Mouse (Mus musculus) lung, postnatal 0 days (tissue): ENCODE measurements around the gene Prr9. TPM values are rescaled to one million over a fixed set of nuclear protein-coding genes. Genes with fewer than 3 reads are reported as not detected.

Source experiments
- ATAC-seq: fragments of 200-750 bp; cut with Nextera tagmentation; 2 replicates; pipeline ENCODE4 v1.8.0; 2017; ENCODE audit warnings: moderate library complexity
- DNase-seq: peaks from one replicate; pipeline ENCODE4 v3.0.0-alpha.2; 2016; ENCODE audit warnings: low spot score
- H3K27ac ChIP-seq: fragments of 300-500 bp; sonication (generic); 2 replicates; pipeline ENCODE4 v1.5.1; 2014; ENCODE audit warnings: antibody characterized with exemption, mild to moderate bottlenecking, low read length, mixed read lengths
- H3K27me3 ChIP-seq: fragments of 300-500 bp; sonication (generic); replicated peaks from 2 replicates; pipeline ENCODE4 v1.6.1; 2014; ENCODE audit warnings: low read length, mixed read lengths; ENCODE audit not compliant: insufficient read depth
- H3K36me3 ChIP-seq: fragments of 300-500 bp; sonication (generic); 2 replicates; pipeline ENCODE4 v1.6.1; 2014; ENCODE audit warnings: low read length, mixed read lengths; ENCODE audit not compliant: insufficient read depth
- H3K4me1 ChIP-seq: fragments of 300-500 bp; sonication (generic); 2 replicates; pipeline ENCODE4 v1.6.1; 2014; ENCODE audit warnings: antibody characterized with exemption, low read depth, low read length, mixed read lengths; ENCODE audit not compliant: insufficient read depth
- H3K4me2 ChIP-seq: fragments of 300-500 bp; sonication (generic); replicated peaks from 2 replicates; pipeline ENCODE4 v1.6.1; 2014; ENCODE audit warnings: low read depth, mild to moderate bottlenecking, low read length, moderate library complexity, mixed read lengths
- H3K4me3 ChIP-seq: fragments of 300-500 bp; sonication (generic); 2 replicates; pipeline ENCODE4 v1.5.1; 2014; ENCODE audit warnings: low read depth, low read length
- H3K9ac ChIP-seq: fragments of 300-500 bp; sonication (generic); replicated peaks from 2 replicates; pipeline ENCODE4 v1.6.1; 2014; ENCODE audit warnings: low read depth, mild to moderate bottlenecking
- H3K9me3 ChIP-seq: fragments of 300-500 bp; sonication (generic); 2 replicates; pipeline ENCODE4 v1.6.1; 2016; ENCODE audit warnings: low read length, mixed read lengths
- CTCF ChIP-seq: IDR thresholded peaks from 2 replicates; pipeline ENCODE4 v1.5.1; 2016; ENCODE audit warnings: antibody characterized with exemption, mild to moderate bottlenecking
- EP300 ChIP-seq: IDR thresholded peaks from 2 replicates; pipeline ENCODE4 v1.6.1; 2016; ENCODE audit warnings: antibody characterized with exemption, mild to moderate bottlenecking, control low read depth
- WGBS: fragments of 180-500 bp; shearing (Covaris S2); extraction: QIAGEN DNeasy Blood & Tissue Kit; methylation state at CpG from one replicate; pipeline ENCODE4 v1.1.7; 2014; 5-methylcytosine and 5-hydroxymethylcytosine counted together
- polyA plus RNA-seq: library from polyadenylated mRNA; unstranded; fragments of >200 nt; fragmentation: Nextera tagmentation; extraction: Ambion mirVana; gene quantifications from 2 replicates; pipeline ENCODE4 v1.2.1, GENCODE M21; 2015

Prr9 gene
- polyA plus RNA-seq, 1 experiment from 2014 or later: not detected

DNA sequence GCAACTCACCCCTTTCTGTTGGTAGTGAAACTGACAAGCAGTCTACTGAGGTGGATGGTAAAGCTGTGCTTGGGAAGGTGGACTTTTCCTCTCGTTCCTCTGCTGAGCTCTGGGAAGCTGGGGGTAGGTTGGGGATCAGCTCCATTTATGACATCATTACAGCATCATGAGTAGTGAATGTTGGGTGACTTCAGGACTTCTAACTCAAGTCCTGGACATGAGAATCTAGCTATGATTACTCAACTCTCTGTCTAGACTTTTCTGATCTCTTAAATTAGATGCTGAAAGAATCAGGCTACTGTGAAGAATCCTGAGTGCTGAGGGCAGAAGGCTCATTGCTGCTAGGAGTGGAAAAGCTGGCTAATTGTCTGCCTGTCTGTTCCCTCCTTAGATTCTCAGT lies 18.9 kb upstream of the Prr9 start, which contains the start of gene Lelp1:
Gene Lelp1 (minus strand): TSS at position 101 of the 400 bp plus-strand sequence.
- H3K9me3 ChIP-seq: no peaks in the 10 kb centered on the region
- DNase-seq: no peak
- no peak within 1 kb of the TSS for H3K4me2 ChIP-seq
- no peak for TF ChIP-seq EP300
- TF ChIP-seq CTCF: no peak
- no peak within 1 kb of the TSS for H3K4me3 ChIP-seq
- H3K27ac ChIP-seq: no peak within 1 kb of the TSS
- no peak for ATAC-seq
- no peaks in the 10 kb centered on the region for H3K4me1 ChIP-seq
- no peaks in the 10 kb centered on the region for H3K27me3 ChIP-seq
- H3K36me3 ChIP-seq: no peaks in the 10 kb centered on the region
- no peak within 1 kb of the TSS for H3K9ac ChIP-seq
- 41% methylated on average over 1 of the region's 1 CpGs for WGBS

DNA sequence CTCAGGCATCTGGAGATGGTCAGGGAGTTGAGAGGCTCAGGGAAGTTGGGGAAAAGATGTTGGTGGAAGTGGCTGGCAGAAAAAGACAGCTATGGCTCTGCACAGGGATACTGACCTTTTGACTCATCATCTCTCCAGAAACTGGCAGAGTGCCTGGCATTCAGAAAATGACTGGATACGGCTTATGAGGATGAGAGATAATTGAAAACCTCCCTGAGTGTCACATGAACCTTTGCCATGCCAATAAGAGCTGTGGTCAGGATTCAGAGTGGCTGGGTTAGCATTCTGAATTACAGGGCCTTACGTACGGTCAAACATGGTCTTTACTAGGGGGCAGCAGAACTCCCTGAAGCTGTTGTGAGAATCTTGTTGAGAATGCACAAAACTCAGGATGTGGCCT lies 2.8 kb downstream of the Prr9 start:
- H3K4me2 ChIP-seq: no peak overlapping the region
- no peak overlapping the region for H3K9ac ChIP-seq
- H3K36me3 ChIP-seq: no peaks in the 10 kb centered on the region
- no peaks in the 10 kb centered on the region for H3K4me1 ChIP-seq
- ATAC-seq (no peak), DNase-seq (no peak)
- H3K27ac ChIP-seq: no peak overlapping the region
- H3K9me3 ChIP-seq: no peaks in the 10 kb centered on the region
- no peaks in the 10 kb centered on the region for H3K27me3 ChIP-seq
- TF ChIP-seq EP300 (no peak), CTCF (no peak)
- no peak overlapping the region for H3K4me3 ChIP-seq
- 68% methylated on average over 3 of the region's 3 CpGs for WGBS

DNA sequence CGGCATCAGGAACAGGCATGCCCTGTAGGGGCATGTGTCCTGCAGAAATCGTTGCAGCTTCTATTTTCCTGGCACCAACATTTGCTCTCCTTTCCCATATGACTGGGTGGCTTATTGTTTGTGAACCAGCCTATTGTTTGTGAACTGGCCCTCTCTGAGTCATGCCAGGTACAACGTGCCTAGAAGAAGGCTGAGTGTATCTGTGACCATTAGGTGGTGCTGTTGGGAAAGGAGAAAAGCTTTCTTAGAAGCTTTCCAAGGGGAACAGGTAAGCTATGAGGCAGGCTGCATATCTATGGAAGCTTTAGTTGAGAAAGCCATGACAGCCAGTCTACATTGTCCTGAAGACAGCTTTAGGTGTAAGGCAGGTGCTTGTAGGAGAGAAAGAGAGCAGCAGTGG lies 5.8 kb downstream of the Prr9 start:
- Histone ChIP-seq H3K36me3 (no peaks in the 10 kb centered on the region), H3K27ac (no peak overlapping the region), H3K4me1 (no peaks in the 10 kb centered on the region), H3K4me3 (no peak overlapping the region), H3K4me2 (no peak overlapping the region), H3K9me3 (no peaks in the 10 kb centered on the region), H3K9ac (no peak overlapping the region), H3K27me3 (no peaks in the 10 kb centered on the region)
- TF ChIP-seq CTCF (peak; percentile 64), EP300 (no peak)
- DNase-seq: peak; percentile 48
- 30% methylated on average over 3 of the region's 3 CpGs for WGBS
- ATAC-seq: no peak

DNA sequence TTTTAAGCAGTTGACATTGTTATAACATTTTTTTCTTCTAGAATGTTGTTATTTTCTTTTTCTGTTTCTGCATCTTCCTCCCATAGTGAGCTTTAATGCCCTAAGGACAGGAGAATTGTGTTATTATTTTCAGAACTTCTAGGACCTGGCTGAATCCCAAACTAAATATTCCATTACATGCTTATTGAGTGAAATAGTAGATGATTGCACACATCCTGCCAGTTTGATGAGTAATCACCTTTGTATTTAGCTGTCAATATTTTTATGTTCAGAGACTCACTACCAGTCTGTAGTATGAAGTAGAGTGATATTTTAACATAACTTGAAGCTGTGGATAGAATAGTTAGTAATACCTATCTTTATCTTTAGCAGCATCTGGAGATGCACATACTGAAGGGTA lies 12.2 kb downstream of the Prr9 start:
- H3K9me3 ChIP-seq: no peaks in the 10 kb centered on the region
- TF ChIP-seq CTCF (no peak), EP300 (no peak)
- H3K4me3 ChIP-seq: no peak overlapping the region
- no peak overlapping the region for H3K4me2 ChIP-seq
- ATAC-seq: no peak
- no peaks in the 10 kb centered on the region for H3K4me1 ChIP-seq
- no peak overlapping the region for H3K27ac ChIP-seq
- no peak overlapping the region for H3K9ac ChIP-seq
- no peaks in the 10 kb centered on the region for H3K27me3 ChIP-seq
- H3K36me3 ChIP-seq: no peaks in the 10 kb centered on the region
- no peak for DNase-seq

DNA sequence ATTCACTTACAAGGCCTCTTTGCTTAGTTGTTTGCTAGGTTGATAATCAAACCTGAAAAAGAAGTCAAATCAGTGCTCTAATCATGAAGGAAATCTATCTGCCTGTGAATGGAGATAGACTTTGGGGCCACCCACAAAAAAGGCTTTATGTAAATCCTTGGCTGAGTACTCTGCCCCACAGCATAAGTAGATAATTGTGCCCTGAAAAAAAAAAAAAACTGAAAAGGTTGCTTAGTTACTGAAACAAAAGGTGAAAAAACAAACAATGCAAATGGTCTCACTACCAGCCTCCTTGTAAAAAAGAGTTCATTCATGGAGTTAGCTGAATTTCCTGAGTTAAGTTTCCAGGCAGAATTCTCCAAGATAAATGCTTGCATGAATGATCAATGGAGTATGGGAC lies 13.0 kb downstream of the Prr9 start:
- Histone ChIP-seq H3K9me3 (no peaks in the 10 kb centered on the region), H3K27ac (no peak overlapping the region), H3K4me1 (no peaks in the 10 kb centered on the region), H3K4me2 (no peak overlapping the region), H3K36me3 (no peaks in the 10 kb centered on the region), H3K4me3 (no peak overlapping the region), H3K9ac (no peak overlapping the region), H3K27me3 (no peaks in the 10 kb centered on the region)
- ATAC-seq (no peak), DNase-seq (no peak)
- TF ChIP-seq EP300 (no peak), CTCF (no peak)

DNA sequence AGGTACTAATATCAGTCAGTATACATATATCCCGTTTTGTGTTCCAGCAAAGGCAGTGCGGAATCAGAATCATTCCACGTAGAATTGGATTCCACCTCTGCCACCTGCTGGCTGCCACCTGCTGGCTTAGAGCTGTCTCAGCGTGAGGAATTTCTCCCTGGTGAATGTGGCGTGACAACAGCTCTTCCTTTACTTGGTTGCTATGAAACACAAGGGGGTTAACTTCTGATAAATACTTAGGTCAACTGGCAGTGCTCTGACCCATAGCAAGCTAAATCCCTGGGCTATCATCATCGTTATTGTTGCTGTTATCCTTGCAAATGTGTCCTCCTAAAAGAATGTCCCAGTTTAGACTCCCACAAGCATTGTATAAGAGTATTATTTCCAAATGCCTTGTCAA lies 17.2 kb downstream of the Prr9 start:
- Histone ChIP-seq H3K4me1 (no peaks in the 10 kb centered on the region), H3K36me3 (no peaks in the 10 kb centered on the region)
- 6% methylated on average over 6 of the region's 6 CpGs for WGBS

DNA sequence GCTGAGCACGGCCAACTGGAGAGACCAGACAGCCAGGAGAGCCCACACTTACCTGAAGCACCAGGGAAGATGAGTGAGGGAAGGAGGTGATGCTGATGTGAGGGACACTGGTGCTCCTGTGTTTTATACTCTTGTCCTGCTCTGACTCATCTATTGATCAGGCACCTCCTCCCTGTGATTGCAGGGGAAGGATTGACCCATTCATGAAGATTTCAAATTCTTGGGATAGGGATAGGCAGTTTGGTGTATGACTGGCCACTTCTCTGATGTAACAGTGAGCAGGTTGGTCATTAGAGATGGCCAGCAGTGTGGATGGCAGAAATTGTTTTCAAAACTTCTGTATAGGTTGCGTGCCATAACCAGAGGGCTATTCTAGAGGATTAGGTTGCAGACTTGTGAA lies 40.7 kb downstream of the Prr9 start, which contains the start of gene Lor:
Gene Lor (minus strand): TSS at position 101 of the 400 bp plus-strand sequence.
- H3K4me3 ChIP-seq: peak within 1 kb of the TSS; percentile 67; the same call in 1 of the 2 replicates
- no peak within 1 kb of the TSS for H3K27ac ChIP-seq
- no peaks in the 10 kb centered on the region for H3K4me1 ChIP-seq
- no peak for DNase-seq
- peak within 1 kb of the TSS; percentile 100 for H3K4me2 ChIP-seq
- H3K27me3 ChIP-seq: peaks cover 15% of the 10 kb centered on the region; the same call in 1 of the 2 replicates
- no peaks in the 10 kb centered on the region for H3K9me3 ChIP-seq
- ATAC-seq: no peak
- TF ChIP-seq CTCF: no peak
- TF ChIP-seq EP300: no peak
- H3K9ac ChIP-seq: no peak within 1 kb of the TSS
- 78% methylated on average over 2 of the region's 2 CpGs for whole genome bisulfite sequencing
- no peaks in the 10 kb centered on the region for H3K36me3 ChIP-seq

More for the DNA sequence above, 17.2 kb downstream of the Prr9 start:
- peak; percentile 28 for DNase-seq
- Histone ChIP-seq H3K9me3 (no peaks in the 10 kb centered on the region), H3K9ac (no peak overlapping the region), H3K27me3 (no peaks in the 10 kb centered on the region), H3K27ac (no peak overlapping the region), H3K4me2 (no peak overlapping the region), H3K4me3 (no peak overlapping the region)
- no peak; the same call in 1 of the 2 replicates for ATAC-seq
- no peak for TF ChIP-seq EP300
- TF ChIP-seq CTCF: peak; percentile 70
